Mouse (Mus musculus) inflammation-experienced regulatory T-cells, adult 6 months (primary cell): ENCODE results near the gene Helt. TPM values are rescaled to one million over a fixed set of nuclear protein-coding genes. Genes with fewer than 3 reads are reported as not detected.

Experiments
- ATAC-seq: one replicate; pipeline ENCODE4 v1.8.0; 2017
- polyA plus RNA-seq, 3 experiments: library from polyadenylated mRNA; unstranded; fragments of 100-300 nt; shearing (Covaris generic); gene quantifications; one replicate each; pipeline ENCODE4 v1.2.1; 2017

Helt gene
- not detected for polyA plus RNA-seq

DNA sequence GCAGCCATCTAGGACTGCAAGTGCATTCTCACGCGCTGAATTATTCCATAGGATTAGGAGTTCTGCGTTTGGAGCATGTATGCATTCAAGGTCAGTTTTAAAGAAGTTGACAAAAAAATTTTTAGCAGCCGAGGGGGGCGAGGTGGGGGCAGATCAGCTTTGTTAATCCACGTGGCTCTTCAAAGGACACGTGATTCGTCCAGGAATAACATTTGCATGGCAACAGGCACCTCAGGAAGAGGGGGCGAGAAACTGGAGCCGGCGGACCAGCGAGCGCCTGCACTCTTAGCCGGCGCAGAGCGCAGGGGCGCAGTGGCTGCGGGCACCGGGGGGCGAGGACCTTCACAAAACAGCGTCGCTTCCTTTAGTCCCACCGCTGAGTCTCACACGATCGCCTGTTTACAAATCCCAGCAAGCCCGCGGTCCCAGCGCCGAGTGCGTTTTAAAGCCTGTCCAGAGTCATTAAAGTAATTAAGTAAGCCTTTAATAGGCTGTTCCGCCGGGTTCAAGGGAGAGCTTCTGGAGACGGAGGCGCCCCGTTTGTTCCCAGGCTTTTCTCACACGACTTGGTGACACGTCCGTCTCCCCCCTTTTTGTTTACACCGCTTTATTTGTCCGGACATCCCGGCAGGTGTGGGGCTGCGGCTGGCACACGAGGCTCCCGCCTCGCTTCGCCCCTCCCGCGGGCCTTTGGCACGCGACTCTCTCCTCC lies at the start of gene Helt:
Gene Helt (minus strand): TSS at position 491 of the 712 bp plus-strand sequence.
- no peak for ATAC-seq

DNA sequence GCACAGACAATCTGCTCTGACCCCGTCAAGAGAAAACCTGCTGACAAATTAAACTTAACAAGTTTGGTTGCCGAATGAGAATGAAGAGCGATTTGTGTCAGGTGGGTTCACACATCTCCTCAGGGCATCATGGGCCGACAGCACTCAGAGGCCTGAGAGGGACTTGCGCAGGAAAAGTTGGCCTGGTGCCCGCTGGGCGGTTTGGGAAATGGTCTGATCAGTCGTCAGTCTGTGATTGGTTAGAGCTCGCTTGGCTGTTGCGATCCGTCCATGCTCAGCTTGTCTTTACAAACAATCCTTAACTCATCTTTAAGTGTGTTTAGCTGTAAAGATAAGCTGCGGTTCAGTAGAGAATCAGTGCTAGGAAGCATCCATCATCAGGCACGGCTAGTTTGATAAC lies 47.8 kb upstream of the Helt start:
- no peak for ATAC-seq

DNA sequence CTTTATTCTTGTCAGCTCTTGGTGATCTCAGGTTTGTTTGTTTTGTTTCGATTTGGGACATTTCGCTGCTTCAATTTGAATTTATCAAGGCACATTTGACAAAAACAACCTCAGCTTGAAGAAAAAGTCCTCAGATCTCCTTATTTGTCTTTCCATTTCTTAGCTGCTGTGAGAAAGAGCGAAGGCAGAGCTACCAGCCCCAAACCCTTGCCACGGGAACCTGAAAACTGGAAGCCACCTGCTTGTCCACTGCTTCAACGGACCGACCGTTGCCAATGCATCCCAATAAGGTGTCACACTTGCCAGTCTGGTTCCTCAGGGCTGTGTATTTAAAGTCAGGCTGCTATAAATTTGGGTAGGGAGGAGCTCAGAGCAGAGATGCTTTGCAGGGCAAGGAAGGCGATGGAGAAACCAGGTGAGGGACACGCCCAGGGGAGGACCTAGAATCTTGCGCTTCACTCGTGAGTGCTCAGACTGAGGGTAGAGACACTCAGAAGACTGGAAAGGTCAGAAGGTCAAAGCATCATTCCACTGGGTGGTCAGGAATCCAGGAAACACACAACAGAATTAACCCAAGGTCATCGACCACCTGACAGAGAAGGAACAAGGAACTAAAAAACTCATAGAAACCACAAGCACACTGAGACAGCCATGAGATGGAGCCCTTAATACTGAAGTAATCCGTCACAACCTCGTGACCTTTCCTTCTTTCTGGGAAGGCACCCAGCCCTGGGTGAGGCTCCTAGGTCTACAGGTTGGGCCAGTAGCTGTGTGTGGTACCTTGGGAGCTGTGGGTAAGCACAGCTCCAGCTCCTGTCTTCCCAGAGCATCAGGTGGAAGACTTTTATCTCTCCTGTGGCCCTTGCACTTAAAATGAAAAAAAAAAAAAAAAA lies 46.2 kb upstream of the Helt start:
- no peak for ATAC-seq

DNA sequence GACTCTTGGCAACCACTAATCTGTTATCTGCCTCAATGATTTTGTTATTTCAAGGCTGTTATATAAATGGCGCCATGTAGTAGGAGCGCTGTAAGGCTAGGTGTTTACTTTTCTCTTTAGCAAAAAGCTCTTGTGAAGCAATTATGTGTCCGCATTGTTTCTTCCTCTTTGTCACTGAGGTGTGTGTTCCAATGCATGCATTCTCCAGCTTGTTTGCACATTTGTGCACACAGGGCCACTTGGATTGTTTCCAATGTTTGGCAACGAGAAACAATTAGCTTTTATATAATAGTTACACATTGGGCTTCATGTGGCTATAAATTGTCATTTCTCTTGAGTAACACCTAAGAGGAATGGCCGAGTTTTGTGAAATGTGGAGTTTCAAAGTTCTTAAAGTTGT lies 44.8 kb upstream of the Helt start:
- no peak for ATAC-seq

DNA sequence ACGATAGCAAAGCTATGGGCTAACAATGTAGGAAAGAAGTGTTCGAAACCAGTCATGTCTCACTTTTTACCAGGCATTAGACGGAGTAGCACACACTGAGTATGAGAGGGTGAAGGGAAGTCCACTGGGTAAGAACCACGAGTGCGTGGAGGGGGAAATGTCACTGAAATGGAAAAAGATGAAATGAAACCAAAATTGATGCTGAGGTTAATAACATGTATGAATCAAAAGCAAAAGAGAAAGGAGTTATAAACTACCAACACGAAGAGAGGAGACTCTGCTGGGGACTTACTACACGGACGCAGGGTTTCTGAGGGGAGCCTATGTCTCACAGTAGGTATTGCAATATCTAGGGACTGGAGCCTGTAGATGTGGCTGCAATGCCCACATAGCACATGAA lies 41.9 kb upstream of the Helt start:
- ATAC-seq = peak; percentile 87

DNA sequence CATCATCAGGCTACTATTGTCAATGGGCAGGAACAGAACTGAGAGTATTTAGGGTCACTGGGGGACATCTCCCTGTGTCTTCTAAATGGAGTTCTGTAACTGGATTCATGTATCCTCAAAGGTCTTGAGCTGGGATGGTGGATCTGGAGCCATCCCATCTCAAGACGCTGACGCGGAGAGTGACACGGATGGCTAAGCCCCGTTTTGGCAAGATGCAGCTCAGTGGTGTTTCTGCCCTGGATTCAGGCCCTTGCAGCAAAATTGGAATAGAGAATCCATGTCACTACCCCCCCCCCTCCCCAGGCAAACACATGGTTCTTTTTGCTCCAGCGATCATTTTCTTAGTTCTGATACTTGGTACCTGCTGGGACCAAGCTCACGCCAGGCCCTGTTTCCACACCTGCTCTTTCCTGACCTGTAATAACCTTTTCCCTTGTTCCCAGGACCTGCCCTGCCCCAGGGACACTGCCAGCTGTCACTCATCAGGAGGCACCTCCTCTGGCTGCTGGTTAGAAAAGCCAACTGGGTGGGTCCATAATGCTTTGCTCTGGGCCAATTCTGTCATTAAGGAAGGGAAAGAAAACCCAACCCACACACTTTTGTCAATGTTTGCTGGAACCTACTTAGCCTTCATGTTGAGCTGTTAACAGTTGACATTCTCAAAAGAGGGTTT lies 38.1 kb upstream of the Helt start:
- no peak for ATAC-seq

DNA sequence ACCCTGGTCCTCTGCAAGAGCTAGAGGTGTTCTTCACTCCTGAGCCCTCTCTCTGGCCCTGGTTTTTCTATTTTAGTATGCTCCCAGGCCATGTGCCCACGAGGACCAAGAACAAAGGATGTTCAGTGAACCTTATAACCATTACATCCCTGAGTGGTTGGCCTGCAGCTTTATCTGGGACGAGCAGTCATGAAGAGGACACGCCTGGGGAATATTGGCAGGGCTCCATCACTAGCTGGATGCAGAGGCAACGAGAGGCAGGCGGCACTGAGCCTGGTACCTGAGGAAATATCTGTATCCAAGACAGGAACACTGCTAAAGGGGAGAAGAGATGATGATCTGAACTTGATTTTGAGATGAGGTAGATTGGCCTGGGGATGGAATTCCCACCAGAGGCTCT lies 37.3 kb upstream of the Helt start:
- no peak for ATAC-seq

DNA sequence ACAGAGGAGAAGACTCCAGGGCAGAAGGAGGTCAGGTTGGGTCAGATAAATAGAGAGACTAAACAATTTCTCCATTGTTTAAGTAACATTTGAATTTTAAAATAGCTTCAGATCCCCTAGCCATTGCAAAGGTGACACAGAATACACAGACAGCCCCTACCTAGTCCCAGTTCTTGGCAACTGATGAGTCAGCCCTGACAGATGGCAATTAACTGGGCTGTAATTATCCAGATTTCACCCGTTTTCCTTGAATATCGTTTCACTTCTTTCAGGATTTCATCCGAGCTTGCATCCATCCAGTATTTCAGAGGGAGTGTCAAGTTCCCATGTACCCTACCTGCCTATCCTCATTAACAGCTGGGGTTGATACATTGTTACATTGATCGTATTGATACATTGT lies 34.9 kb upstream of the Helt start:
- no peak for ATAC-seq

DNA sequence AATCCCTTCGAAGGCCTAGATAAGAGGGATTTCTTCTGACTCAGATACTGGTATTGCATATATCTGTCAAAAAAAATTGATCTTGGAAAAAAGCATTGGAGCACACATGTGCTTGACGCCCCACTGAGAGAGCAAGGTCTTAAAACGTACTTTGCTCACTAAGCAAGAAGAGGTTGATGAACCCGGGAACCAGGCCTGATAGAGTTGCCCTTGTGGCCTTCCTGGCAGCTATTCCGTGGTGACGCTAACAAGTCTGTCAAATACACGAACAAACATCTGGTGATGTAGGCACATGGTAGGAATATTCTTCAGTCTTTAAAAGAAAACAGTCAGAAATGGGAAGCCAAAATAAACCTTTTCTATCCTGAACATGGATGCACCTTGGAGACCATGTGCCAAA lies 32.8 kb upstream of the Helt start:
- no peak for ATAC-seq

DNA sequence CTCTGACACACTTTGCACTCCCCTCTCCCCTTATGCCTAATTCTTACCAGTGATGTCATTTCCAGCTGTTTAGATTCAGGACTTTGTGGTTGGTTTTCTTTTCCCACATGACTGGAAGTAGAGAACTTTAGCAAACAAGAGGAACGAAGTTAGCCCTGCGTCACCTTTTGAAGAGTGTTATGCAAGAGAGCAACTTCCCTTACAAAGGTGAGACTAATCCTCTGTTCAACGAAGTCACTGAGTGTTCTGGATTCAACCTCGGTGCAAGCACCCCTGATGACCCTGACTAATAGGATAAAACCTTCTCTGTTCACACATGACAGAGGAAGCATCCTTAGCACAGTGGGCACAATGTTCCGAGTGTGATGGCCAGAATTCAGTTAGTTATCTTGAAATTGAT lies 32.2 kb upstream of the Helt start:
- ATAC-seq = no peak

DNA sequence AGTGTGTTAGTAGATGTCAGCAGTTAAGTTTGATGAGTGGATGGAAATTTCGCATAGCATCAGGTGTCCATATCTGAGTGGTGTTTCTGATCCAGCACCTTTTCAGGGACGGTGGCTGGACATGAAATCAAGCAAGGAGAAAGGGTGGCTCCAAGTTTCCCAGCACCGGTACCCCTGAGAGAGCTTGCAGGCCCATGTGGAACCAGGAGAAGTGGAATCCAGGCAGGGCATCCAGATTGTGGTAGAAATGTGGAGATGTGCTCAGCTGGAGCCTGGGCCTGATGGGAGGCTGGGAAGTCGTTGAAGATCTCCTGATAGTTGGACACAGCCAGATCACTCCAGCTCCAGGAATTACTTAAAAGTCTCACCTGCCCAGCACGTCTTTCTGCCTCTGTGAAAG lies 30.2 kb upstream of the Helt start:
- no peak for ATAC-seq

DNA sequence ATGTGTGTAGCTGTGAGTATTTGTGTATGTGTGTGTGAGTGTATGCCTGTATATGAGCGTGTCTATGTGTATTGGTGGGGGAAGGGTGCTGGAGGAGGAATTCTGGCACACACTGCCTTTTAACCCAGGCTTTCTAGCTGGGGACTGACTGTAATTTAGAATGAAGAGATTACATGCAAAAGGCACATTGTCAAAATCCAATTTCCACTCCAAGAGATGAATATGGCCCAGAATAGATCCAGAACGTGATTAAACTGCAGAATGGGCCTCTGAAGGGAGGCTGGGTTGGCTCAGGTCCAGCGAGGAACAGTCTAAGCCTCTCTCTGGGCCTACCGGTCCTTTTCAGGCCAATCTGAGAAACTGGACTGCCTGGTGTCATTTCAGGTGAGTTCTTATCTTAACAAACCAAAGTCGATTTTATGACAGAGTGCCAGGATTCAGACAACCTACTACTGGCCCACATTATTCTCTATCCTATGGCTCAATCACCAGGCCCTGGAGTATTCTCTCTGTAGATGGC lies 29.3 kb upstream of the Helt start:
- no peak for ATAC-seq

DNA sequence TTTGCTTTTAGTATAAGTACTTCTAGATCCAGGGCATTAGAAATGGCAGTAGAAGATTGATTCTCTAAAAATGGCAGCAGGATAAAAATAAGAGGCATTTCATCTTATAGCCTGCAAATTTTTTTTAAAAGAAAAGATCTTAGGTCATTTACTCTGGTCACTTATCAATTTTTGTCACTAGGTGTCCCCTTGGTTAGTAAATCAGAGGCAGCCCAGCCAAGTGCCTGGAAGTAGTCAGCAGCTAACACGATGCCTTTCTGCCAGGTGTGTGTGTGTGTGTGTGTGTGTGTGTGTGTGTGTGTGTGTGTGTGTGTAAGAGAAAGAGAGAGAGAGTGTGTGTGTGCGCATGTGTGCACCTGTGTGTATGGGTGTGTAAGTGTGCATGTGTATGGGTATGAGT lies 28.4 kb upstream of the Helt start:
- ATAC-seq = no peak

DNA sequence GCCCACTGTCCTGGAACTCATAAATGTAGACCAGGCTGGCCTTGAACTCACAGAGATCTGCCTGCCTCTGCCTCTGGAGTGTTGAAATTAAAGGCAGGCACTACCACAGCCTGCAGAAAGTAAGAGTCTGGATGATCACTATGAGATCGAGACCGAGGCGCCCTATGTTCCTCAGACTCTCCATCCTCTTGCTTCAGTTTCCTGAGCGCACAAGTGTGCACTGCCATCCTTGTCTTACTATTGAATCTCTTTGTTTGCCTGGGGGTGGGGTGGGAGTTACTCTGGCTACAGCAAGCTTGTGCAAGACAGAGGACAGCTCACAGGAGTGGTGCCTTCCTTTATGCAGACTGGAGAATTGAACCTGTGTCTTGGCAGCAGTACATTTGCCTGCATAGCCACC lies 27.9 kb upstream of the Helt start:
- no peak for ATAC-seq

DNA sequence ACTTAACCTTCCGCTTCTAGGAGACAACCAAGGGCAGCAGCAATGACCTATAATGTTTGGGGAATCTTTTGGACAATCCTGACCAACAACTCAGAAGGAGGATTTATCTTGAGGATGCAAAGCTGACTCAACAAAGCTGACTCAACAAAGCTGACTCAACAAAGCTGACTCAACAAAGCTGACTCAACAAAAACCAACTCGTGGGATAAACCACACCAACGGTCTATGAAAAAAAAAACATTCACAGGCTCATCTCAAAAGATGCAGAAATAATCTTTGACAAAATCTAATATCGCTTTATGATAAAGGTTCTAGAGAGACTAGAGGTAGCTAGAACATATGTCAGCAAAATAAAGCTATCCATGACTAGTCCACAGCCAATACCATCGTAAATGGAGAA lies 24.3 kb upstream of the Helt start:
- no peak for ATAC-seq

DNA sequence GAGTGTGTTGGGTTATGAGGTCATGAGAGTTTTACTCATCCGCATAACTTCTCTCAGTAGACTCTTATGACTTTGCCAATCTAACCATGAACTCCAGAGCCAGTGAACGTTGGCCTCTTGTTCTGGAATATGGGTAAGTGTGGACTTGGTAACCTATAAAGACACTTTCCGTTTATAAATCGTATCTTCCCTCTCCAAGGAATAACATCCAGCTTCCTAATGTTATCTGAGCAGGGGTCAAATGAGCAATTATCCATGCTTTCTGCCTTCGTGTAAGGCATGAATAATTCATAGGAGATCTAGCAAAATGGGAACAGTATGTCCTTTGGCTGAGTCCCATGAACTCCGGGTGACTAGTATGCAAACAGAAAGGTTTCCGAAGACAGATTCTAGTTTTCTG lies 22.7 kb upstream of the Helt start:
- no peak for ATAC-seq

DNA sequence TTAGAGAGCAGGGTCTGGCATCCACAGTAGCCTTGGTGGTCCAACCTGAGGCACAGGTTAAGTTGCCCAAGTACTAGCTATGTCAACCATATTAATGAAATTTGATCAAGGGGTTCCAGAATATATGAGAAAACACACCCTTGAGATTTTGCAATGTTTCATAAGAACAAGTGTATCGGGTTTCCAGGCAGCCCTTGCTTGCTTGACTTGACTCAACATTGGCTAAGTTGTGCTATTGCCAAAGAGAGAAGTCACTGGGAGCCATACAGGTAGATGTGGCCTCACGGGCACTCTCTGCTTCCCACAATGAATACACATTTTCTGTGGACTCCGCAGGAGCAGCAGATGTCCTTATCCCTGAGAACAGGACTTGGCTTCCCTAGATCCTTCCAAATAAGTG lies 19.3 kb upstream of the Helt start:
- no peak for ATAC-seq

DNA sequence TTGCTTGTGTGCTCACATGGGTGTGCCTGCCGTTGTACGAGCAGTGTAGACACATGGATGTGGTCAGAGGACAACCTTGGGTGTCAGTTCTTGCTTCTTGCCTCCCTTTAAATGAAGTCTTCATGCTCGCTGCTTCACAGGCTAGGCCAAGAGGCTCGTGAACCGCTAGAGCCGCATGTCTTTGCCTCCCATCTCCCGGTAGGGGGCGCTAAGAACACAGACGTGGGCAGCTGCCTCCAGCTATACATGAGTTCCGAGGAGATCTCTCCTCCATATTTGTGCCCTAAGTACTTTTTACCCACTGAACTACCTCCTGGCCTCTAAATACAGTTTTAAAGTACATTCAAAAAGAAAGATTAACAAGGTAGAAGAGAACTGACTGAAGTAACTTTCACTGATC lies 16.7 kb upstream of the Helt start:
- ATAC-seq = peak; percentile 71

DNA sequence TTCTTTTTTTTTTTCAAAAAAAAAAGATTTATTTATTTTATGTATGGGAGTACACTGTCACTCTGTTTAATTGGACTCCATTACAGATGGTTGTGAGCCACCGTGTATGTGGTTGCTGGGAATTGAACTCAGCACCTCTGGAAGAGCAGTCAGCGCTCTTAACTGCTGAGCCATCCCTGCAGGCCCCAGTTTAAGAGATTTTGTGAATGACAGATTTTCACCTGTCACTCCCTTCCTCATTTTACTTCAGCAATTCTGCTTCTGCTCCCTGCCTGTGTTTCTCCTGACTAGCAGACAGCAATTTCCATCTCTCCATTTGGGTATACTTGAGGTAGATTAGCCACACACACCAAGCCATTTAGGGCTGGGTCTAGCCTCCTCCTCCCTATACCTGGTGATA lies 13.7 kb upstream of the Helt start:
- no peak for ATAC-seq

DNA sequence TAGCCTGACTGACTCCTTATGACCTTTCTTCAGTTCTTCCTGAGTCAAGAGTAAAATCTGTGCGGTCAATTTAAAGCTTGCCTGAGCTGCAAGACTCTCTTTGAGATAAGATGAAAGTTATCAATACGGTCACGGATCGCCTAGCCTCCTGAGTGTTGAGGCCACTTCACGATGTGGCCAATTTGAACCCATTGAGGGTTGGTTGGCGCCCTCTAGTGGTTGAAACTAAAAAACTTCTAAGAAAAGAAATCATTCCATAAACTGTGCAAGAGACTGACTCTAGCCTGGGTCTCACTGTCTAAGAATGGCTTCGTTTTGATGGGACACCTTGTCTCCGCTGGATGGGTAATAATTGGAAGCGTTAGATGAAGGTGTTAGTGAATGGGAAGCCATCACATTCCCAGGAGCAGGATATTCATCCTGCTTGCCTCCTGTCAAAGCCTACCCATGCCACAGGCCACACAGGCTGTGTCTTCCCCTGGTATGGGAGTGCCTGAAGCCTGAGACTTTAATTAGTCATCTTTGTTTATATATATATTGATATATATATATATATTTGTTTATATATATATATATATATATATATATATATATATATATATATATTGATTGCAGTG lies 11.4 kb upstream of the Helt start:
- no peak for ATAC-seq

DNA sequence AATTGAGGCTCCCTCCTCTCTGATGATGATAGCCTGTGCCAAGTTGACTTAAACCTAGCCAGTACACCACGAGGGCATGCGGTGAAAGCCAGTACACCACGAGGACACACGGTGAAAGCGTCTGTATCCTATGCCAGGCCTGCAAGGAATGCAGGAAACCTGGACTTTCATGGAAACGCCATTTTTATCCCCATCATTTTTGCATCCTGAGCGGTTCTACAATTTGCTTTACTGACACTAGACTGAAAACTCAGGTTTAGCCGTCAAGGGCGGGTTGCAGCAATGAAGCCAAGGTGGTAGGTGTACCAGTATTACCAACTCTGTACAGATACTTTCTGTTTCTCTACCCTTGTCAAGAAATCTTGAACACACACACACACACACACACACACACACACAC lies 7.7 kb upstream of the Helt start:
- ATAC-seq = no peak

DNA sequence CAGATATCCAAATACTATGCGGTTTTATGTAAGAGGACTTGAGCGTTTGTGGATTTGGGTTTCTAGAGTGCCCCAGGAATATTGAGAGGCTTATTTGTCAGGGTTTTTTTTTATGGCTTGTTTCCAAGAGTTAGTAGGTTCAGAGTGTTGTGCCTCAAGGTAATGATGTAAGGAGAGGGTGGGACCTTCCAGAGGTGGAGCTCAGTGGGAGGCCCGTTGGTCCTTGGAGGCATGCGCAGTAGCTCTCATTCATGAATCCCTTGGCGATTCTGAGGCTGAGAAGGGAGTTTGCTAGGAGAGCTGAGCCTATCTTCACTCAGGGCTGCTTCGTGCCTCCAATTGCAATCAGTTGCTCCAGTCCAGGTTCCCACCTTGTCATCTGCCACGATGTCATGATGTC lies 4.4 kb upstream of the Helt start:
- ATAC-seq = no peak

DNA sequence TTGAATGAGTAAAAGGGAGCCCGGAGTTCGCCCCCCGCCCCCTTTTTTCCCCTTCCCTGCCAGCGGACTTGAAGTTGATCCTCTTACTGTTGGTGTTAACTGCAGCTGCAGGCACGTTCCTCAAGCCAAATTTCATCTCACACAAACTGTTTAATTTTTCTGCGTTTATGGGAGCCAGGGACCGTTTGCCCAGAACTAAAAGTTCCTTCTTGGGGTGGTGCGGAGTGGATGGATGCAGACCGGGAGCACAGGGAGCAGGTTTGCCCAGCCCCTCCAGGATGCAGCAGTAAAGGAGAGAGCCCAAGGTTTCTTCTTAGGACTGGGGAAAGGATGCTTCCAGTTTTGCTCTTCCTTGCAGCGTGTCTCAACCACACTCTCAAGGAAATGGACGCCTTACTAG lies 2.1 kb upstream of the Helt start:
- no peak for ATAC-seq
